Mouse (Mus musculus): ENCODE results near the gene Fbxw10.

DNA sequence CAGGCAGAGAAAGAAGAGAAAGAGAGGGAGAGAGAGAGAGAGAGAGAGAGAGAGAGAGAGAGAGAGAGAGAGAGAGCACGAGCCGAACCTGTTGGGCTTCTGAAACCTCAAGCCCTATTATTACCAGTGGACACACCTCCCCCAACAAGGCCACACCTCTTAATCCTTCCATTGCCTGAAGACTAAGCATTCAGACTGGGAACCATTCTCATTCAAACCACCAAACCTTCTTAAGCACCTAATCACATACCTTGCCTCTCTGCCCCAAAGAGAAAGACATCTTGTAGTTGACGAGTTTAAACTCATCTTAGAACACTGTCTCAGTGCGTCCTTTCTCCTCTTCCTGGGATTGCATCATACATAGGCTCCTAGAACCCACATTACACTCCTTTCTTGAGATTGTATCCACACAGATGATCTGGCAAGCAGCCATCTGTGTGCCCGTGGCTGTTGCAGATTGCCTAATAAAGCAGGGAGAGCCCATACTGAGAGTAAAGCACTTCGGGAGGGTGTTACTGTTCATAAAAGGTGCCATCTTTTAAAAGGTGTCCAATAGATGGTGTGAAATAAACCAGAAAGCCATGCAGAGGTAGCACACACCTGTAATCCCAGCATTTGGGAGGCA is 57.1 kb downstream of the Fbxw10 start:
- no peak for TF ChIP-seq CTCF (IDR thresholded peaks at IDR 0.05; ENCODE audit: low read depth, low read length)
- no peak for TF ChIP-seq TAL1 (conservative IDR thresholded peaks at IDR 0.05; ENCODE audit: low read depth, low read length)
- TF ChIP-seq POLR2AphosphoS5 (IDR thresholded peaks at IDR 0.05; ENCODE audit: insufficient replicate concordance, low read depth, low read length) = no peak

Measured in G1E (cell line).